Mouse (Mus musculus): Measurements from ENCODE around the gene Malsu1. TPM values are rescaled to one million over a fixed set of nuclear protein-coding genes. Genes with fewer than 3 reads are reported as not detected.
A peak's percentile ranks its signal among the peaks of the same experiment; 100 is the strongest.

Malsu1 gene
- polyA plus RNA-seq (2012; rRNA removed): 16.9 and 17.3 TPM in 2 replicates

DNA sequence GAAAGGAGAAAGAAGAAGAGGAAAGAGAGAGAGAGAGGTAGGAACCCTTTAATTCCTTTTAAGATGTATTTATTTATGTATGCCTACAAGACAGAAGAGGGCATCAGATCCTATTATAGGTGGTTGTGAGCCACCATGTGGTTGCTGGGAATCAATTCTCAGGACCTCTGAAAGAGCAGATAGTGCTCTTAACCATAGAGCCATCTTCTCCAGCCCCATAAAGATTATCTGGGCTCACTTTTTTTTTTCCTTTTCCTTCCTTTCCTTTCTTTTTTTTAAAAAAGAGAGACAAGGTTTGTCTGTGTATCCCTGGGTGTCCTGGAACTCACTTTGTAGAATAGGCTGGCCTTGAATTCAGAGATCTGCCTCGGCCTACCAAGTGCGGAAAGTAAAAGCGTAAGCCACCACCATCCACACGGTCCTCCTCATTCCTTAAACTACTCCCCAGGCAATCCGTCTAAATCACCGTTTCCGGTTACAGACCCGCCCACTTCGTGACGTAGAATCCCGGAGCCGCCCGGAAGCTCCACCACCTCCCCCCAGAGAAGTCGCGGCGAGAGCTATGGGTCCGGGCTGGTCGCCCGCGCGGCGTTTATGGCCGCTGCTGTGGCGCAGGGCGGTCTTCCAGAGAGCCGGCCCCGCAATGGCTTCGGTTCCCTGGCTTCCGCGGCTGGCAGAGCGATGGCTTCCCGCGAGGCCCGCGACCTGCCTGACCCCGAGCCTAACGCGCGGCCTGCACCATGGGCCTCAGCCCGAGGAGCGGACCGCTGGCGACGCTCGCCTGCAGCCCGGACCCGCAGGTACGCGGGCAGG, at the start of gene Malsu1:
Malsu1 (plus strand) TSS at position 492 of the 813 bp plus-strand sequence.
- peak; percentile 92 to 97 for DNase-seq (ENCODE audit: extremely low spot score in 1 of 2, low spot score in 1 of 2)

DNA sequence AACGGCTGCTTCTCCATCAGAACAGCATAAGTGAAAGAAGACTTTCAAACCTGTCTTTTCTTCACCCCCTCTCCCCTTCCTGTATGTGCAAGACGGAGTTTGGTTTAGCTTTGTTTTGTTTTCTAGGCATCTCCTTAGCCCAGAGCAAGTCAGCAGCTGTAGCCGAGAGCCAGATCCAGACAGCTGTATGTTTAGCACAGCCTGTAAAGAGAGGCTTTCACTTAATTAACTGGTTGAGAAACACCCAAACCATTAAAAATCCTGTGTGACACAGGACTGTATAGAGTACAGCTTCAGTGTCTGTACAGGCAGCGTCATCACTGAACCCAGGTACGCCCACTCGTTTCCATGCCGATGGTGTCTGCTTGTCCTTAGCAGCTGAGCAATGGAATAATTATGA, 48.3 kb upstream of the Malsu1 start:
- no peak for DNase-seq (ENCODE audit: extremely low spot score in 1 of 2, low spot score in 1 of 2)

DNA sequence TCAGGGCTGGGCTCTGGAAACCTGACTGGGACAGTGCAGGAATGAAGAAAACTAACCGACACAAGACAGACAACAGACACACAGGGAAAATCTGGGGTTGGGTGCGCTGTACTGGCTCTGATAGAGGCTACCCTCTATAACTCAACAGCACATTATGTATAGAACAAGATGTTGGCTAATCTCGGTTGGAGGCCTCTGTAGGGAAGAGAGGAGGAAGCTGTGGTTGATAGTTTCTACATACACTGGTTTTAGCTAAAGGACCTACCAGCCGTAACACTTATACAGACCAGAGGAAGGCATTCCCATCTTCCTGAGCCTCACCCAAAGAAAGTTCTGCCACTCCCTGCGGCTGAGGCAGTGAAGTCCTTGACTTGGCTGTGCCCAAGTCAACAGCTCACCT, 47.1 kb upstream of the Malsu1 start:
- DNase-seq (ENCODE audit: extremely low spot score in 1 of 2, low spot score in 1 of 2): no peak

- no peak for DNase-seq (ENCODE audit: extremely low spot score in 1 of 2, low spot score in 1 of 2)
Measured at GRCm38 (mm10) chr6:49028019-49028418, 45.6 kb upstream of the Malsu1 start.

- no peak for DNase-seq (ENCODE audit: extremely low spot score in 1 of 2, low spot score in 1 of 2)
Measured at GRCm38 (mm10) chr6:49028708-49029107, 44.9 kb upstream of the Malsu1 start.

DNA sequence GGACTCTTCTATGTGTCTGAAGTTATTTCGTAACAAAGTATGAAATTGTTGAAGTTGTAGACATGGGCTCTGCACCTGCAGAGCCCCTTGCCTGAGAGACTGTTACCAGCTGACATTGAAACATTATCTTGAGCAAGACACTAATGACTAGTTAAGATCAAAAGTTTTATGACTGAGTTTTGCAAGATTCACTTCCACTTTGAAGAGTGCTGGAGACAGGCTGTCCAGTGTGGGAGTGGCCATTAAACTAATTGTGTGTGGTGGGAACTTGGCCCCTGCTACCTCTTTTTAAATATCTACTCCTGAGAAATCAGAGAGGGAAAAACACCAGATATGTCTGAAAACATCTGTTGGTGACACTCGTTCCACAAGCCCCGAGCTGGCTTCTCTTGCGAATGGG, 42.4 kb upstream of the Malsu1 start:
- no peak for DNase-seq (ENCODE audit: extremely low spot score in 1 of 2, low spot score in 1 of 2)

GRCm38 (mm10) chr6:49032783-49033182, 40.8 kb upstream of the Malsu1 start:
- DNase-seq (ENCODE audit: extremely low spot score in 1 of 2, low spot score in 1 of 2): peak in 1 of 2 experiments; percentile 23

- DNase-seq (ENCODE audit: extremely low spot score in 1 of 2, low spot score in 1 of 2): no peak
Measured at GRCm38 (mm10) chr6:49036275-49037267, 37.0 kb upstream of the Malsu1 start, which contains the start of gene Gpnmb. Gpnmb (plus strand) TSS chr6:49036546.

DNA sequence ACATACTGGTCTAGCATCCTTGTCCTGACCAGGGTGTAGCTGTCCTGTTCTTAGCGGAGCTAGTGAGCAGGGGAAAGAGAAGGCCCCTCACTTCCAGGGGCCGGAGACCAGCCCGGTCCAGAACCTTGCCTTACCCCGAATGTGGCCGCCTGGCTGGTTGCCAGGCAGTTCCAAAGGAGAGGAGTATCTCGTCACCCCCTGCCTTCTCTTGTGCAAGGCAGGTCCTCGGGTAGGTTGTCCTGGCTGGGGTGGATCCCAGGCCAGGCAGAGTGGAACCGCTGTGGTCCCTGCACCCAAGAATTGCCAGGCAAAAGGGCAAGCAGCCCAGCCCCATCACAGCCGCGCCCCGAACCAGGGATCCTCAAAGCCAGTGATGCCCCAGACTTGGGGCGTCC, 36.3 kb upstream of the Malsu1 start:
- DNase-seq (ENCODE audit: extremely low spot score in 1 of 2, low spot score in 1 of 2): no peak

DNA sequence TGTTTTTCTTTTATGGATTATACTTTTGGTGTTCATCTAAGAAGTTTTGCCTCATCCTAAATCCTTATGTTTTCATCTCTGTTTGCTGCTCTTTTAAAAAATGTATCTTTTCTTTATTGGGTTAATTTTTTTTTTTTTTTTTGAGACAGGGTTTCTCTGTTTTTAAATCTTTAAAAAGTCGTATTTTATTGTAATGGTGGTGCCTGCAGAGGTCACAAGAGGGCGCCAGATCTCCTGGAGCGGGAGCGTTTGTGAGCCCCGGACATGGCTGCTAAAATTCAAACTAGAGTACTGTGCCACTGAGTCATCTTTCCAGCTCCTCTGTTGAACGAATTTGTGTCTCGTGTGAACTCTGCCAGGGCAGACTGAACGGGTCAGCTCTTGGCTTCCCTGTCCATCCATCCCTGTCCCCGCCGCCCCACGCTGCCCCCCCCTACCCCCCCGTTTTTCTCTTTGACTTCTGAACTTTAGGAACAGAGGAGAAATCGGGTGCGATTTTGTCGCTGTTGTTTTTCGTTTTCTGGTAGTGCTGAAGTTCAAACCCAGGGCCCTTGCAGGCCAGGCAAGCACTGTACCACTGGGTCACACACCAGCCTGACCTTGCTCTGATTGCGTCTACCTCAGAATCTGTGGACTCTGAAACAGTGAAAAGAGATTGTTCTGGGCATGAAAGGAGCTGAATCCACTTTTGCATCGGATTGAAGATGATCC, 34.0 kb upstream of the Malsu1 start:
- DNase-seq (ENCODE audit: extremely low spot score in 1 of 2, low spot score in 1 of 2): peak in 1 of 2 experiments; percentile 80

DNA sequence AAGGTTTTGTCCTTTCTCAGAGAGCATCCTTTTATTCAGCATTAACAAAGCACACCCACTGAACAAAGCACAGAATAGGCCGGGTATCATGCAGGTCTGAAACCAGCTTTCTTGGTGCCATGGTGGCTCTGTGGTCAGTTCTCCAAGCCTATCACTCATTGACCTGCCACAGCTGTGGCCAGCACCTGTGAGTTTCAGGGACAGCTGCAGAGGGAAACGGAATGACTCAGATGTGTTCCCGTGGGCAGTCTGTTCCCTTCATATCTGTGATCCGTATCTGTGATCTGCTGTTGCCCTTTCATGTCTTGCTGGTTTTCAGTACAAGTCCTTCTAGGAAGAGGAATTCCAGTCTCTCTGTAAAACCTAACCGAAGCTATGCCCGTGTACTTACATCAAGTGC, 27.1 kb upstream of the Malsu1 start:
- DNase-seq (ENCODE audit: extremely low spot score in 1 of 2, low spot score in 1 of 2): no peak

DNA sequence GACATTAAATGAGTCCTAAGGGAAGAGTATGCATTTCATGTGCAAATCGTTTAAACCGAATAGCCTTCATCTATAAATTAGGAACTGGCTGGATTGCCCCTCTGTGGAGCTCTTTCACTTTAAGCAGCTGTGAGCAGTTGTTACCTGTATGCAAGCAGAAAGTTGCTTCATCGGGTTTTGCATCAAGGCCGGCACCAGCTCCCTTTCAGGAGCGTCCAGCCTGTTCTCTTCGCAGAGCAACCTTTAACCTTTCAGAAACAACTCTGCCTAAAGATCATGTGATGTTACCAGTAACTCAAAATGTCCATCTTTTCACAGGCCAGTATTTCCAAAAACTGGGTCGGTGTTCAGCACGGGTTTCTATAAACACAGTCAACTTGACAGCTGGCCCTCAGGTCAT, 26.6 kb upstream of the Malsu1 start:
- DNase-seq (ENCODE audit: extremely low spot score in 1 of 2, low spot score in 1 of 2): no peak

- no peak for DNase-seq (ENCODE audit: extremely low spot score in 1 of 2, low spot score in 1 of 2)
Measured at GRCm38 (mm10) chr6:49047848-49048247, 25.7 kb upstream of the Malsu1 start.

- DNase-seq (ENCODE audit: extremely low spot score in 1 of 2, low spot score in 1 of 2): no peak
Measured at GRCm38 (mm10) chr6:49048395-49048794, 25.2 kb upstream of the Malsu1 start.

GRCm38 (mm10) chr6:49050677-49051410, 22.8 kb upstream of the Malsu1 start:
- no peak for DNase-seq (ENCODE audit: extremely low spot score in 1 of 2, low spot score in 1 of 2)

GRCm38 (mm10) chr6:49052191-49052590, 21.4 kb upstream of the Malsu1 start:
- DNase-seq (ENCODE audit: extremely low spot score in 1 of 2, low spot score in 1 of 2): no peak

DNA sequence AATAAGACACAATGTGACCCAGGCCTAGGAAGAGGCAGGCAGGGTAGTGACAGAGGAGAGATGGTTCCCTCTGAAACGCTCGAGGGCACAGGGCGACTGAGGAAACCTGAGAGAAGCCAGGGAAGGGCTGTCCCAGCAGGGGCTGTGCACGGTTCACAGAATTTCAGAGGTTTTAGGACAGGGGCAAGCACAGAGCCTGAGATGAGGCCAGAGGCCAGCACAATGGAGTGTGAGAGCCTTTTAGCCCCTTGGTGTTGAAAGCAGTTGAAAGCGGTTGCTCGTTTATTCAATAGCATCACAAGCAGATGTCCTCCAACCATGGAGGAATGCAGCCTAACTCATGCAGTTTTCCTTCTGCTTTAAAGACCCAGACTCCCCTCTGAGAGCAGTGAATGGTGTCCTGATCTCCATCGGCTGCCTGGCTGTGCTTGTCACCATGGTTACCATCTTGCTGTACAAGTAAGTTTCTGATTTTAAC, 18.3 kb upstream of the Malsu1 start:
- no peak for DNase-seq (ENCODE audit: extremely low spot score in 1 of 2, low spot score in 1 of 2)

- no peak for DNase-seq (ENCODE audit: extremely low spot score in 1 of 2, low spot score in 1 of 2)
Measured at GRCm38 (mm10) chr6:49056009-49056408, 17.6 kb upstream of the Malsu1 start.

GRCm38 (mm10) chr6:49057053-49058021, 16.3 kb upstream of the Malsu1 start:
- DNase-seq (ENCODE audit: extremely low spot score in 1 of 2, low spot score in 1 of 2): peak in 1 of 2 experiments; percentile 86

Measured in frontal cortex, adult 2 months (tissue).